Mouse (Mus musculus) neutrophil, adult 83 days (primary cell): ENCODE measurements around the gene Papolb. TPM values are rescaled to one million over a fixed set of nuclear protein-coding genes. Genes with fewer than 3 reads are reported as not detected.

Source experiments
- total RNA-seq, 2 experiments: library from RNA; stranded (reverse); gene quantifications; one replicate each; pipeline ENCODE4 v1.2.4; 2023

The Papolb gene
- total RNA-seq: not detected

DNA sequence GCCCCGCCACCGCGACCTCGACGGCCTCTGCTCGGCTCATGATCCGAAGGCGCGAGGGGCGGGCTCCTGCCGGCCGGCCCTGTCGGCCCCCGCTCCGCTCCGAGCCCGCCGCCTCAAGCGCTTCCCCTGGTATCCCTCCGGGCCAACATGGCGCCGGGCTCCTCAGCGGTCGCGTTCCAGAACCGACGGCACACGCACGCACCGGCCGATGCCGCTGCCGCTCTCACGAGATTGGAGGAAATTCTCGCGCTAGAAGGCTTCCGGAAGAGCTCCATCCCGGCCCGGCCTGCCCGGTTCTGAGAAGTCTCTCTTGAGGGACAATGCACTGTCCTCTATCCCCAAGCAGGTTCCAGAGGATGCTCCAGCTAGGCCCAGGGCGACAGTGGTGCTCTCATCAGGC, at the start of gene Papolb:
Gene Papolb, minus strand, starts transcription at position 162 of the 400 bp plus-strand sequence.

GRCm38 (mm10) chr5:142550706-142551652, 21.1 kb upstream of the Papolb start, which contains the start of gene Radil:
Gene Radil (minus strand): TSS chr5:142551098.

Other genes with a start within 250 kb of the Papolb start
- 10 to 100 TPM; 34.4 to 42.2 TPM for gene Foxk1, start 128.6 kb downstream of the Papolb start, total RNA-seq
- gene Ap5z1, start 66.1 kb downstream of the Papolb start, total RNA-seq: 10 to 100 TPM; 27.3 to 32.1 TPM
- not detected for gene Radil, start 21.0 kb upstream of the Papolb start, total RNA-seq
- not detected for gene Mmd2, start 78.7 kb upstream of the Papolb start, total RNA-seq
- 10 to 100 TPM; 38.0 to 41.9 TPM for gene Wipi2, start 97.6 kb upstream of the Papolb start, total RNA-seq
- under 1 TPM; 0.24 to 0.38 TPM for gene Slc29a4, start 162.4 kb upstream of the Papolb start, total RNA-seq